Mouse (Mus musculus) urinary bladder, adult 18-20 months (tissue): ENCODE results near the gene Gm2381.
"Not testable (repeated sequence)": the region's sequence is repeated elsewhere in the genome, so short reads cannot be mapped to it uniquely, and the experiment has no call there.

Source experiments
- DNase-seq, 2 experiments: peaks; one replicate each; pipeline ENCODE4 v3.0.0; 2022; ENCODE audit warnings: low spot score in 2 of 2, mixed read lengths in 2 of 2

Gm2381 gene

DNA sequence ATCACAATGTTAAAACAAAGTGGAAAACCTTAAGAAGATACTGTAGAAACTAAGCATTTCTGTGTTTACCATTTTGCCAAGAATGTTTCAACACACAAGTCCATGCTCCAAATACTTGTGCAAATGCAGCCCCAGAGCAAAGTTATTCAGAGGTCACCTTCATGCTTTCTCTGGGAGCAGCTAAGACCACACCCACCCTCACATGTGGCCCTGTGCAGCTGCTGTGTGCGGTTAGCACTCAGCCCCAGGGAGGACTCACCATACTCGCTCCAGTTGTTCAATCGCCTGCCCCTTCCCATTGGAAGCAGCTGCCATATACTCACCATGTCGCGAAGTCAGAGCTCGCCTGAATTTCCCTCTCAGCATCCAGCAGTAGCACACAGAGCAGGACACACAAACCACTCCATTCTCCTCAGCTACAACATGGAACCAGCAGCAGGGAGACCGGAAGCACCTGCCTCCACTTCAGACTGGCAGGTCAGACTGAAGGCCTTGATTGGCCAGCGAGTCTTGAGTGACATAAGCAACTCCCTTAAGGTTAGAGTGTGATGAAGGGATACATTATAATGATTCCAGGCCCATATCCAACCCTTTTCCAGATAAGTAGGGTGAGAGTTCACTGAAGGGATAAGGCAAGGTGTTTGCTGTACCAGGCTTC lies at the start of gene Gm2381:
TSS of gene Gm2381 (minus strand) at position 434 of the 658 bp plus-strand sequence.
- not testable (repeated sequence) for DNase-seq

DNA sequence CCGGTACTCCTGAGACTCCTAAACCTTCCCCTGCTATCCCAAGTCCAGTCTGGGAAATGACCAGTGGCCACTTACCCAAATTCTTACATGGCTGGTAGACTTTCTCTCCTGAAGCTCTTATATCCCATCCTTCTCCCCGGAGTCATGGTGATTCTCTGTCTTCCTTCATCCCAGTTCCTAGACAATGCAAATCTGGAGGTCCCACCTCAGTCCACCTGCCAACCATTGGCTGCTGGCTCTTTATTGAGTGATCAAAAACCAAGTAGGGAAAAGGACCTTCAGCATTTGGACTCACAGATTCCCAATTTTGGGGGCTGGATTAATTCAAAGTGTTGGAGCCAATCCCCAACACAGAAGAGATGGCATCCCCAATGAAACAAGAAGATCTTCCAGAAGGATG lies 31.0 kb upstream of the Gm2381 start:
- DNase-seq = not testable (repeated sequence)

DNA sequence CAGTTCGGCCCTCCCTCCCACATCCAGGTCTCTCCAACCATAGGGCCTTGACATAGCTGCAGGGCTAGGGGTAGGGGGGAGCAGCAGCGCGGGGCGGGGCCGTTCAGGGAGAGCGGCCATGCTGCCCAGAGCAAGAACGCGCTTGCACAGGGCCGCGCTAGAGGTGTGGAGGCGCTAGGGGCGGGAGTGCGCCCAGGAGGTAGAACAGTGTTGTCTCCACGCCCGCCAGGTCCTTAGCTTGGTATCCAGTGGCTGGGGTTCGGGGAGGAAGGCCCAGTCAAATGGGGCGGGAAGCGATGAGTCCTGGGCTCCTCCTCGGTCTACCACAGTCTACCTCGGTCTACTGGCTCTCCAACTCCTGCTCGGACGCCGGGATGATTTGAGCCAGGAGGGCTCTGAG lies 11.1 kb upstream of the Gm2381 start:
- DNase-seq = no peak

DNA sequence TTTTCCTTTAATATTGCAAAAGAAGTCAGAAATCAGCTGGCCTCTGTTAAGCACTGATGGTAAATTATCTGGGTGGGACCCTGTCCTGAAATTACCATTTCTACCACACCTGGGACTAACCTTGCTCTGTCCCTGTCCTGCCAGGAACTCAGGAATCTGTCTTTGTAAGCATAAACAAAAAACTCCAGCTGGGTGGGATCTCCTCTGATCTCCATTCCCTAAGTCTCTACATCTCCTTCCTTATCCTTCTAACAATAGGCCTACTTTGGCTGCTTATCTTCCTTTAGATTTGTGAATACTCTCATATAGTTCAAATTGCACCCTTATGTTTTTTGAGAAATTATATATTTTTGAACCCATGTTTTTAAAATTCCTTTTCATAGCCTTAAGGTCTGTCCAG lies 28.7 kb downstream of the Gm2381 start:
- not testable (repeated sequence) for DNase-seq

DNA sequence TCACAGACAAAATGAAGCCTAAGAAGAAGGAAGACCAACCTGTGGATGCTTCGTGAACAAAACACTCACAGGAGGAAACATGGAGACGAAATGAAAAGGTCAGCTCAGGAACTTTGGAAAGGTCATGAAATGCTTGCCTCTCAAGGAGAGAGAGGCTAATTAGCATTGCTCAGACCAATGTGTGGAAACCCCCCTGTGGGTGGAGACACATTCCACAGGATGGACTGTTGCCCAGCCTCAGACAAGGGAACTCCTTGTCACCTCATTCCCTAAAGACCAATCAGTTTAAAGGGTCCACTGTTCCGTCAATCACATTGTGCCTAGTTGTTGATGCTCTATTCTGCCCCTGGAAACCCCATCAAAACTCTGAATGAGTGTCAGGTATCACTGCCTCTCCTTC lies 34.8 kb downstream of the Gm2381 start:
- no peak for DNase-seq

DNA sequence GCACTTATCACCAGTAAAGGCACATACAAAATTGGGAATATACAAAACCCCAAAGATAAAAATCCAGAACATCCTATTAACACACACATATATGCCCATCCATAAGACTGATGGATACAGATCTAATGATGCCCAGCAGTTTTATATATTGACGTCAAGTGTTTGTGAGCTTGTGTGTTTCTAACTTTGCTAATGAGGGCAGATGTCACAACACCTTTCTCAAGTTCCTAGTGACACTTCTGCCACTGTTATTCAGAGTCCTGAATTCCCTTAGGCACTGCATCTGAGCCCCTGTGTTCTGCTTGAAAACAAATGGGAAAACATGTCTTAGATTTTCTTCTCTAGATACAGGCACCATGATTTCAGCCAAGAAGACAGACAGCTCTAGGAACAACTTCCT lies 73.6 kb downstream of the Gm2381 start, which contains the start of gene Vmn2r62:
TSS of gene Vmn2r62 (minus strand) at position 101 of the 400 bp plus-strand sequence.
- DNase-seq = not testable (repeated sequence)
